Mouse (Mus musculus) stomach, embryonic 16.5 days (tissue): ENCODE measurements around the gene Myo6. TPM values are rescaled to one million over a fixed set of nuclear protein-coding genes. Genes with fewer than 3 reads are reported as not detected.

Experiments used
- ATAC-seq: fragments of 200-750 bp; cut with Nextera tagmentation; 2 replicates; pipeline ENCODE4 v1.8.0; 2017; ENCODE audit warnings: moderate number of reproducible peaks, moderate TSS enrichment; ENCODE audit not compliant: insufficient read depth, low FRiP score
- H3K27ac ChIP-seq: fragments of 300-500 bp; sonication (generic); 2 replicates; pipeline ENCODE4 v1.5.1; 2014; ENCODE audit warnings: low read length
- H3K27me3 ChIP-seq: fragments of 300-500 bp; sonication (generic); 2 replicates; pipeline ENCODE4 v1.6.1; 2014; ENCODE audit warnings: low read length, control low read depth, mixed read lengths; ENCODE audit not compliant: control insufficient read depth, insufficient read depth
- H3K36me3 ChIP-seq: fragments of 300-500 bp; sonication (generic); 2 replicates; pipeline ENCODE4 v1.6.1; 2014; ENCODE audit warnings: low read length; ENCODE audit not compliant: control insufficient read depth, insufficient read depth
- H3K4me1 ChIP-seq: fragments of 300-500 bp; sonication (generic); 2 replicates; pipeline ENCODE4 v1.6.1; 2014; ENCODE audit warnings: low read length, control low read depth, mixed read lengths; ENCODE audit not compliant: control insufficient read depth, insufficient read depth
- H3K4me2 ChIP-seq: fragments of 300-500 bp; sonication (generic); 2 replicates; pipeline ENCODE4 v1.6.1; 2014; ENCODE audit warnings: low read depth, low read length, mixed read lengths
- H3K4me3 ChIP-seq: fragments of 300-500 bp; sonication (generic); replicated peaks from 2 replicates; pipeline ENCODE4 v1.5.1; 2014; ENCODE audit warnings: mild to moderate bottlenecking, low read length
- H3K9ac ChIP-seq: fragments of 300-500 bp; sonication (generic); 2 replicates; pipeline ENCODE4 v1.6.1; 2014; ENCODE audit warnings: low read length
- H3K9me3 ChIP-seq: fragments of 300-500 bp; sonication (generic); replicated peaks from 2 replicates; pipeline ENCODE4 v1.6.1; 2016; ENCODE audit warnings: low read length, control low read depth; ENCODE audit not compliant: control insufficient read depth
- WGBS: fragments of 180-500 bp; shearing (Covaris S2); extraction: QIAGEN DNeasy Blood & Tissue Kit; methylation state at CpG from one replicate; pipeline ENCODE4 v1.1.7; 2014; 5-methylcytosine and 5-hydroxymethylcytosine counted together
- polyA plus RNA-seq: library from polyadenylated mRNA; unstranded; fragments of >200 nt; fragmentation: Nextera tagmentation; extraction: Ambion mirVana; gene quantifications from 2 replicates; pipeline ENCODE4 v1.2.1, GENCODE M21; 2015

Myo6 gene
- polyA plus RNA-seq, 1 experiment from 2014 or later, result 47.6 TPM

GRCm38 (mm10) chr9:80340927-80341326, 176.1 kb downstream of the Myo6 start:
- Histone ChIP-seq H3K27ac (no peak overlapping the region), H3K4me1 (no peaks in the 10 kb centered on the region), H3K4me3 (no peak overlapping the region), H3K27me3 (no peaks in the 10 kb centered on the region), H3K9me3 (no peaks in the 10 kb centered on the region), H3K9ac (no peak overlapping the region), H3K36me3 (no peaks in the 10 kb centered on the region), H3K4me2 (no peak overlapping the region)
- no peak for ATAC-seq
- WGBS, result 80% methylated on average over 1 of the region's 1 CpGs

GRCm38 (mm10) chr9:80341756-80342155, 176.9 kb downstream of the Myo6 start:
- Histone ChIP-seq H3K27ac (no peak overlapping the region), H3K27me3 (no peaks in the 10 kb centered on the region), H3K9me3 (no peaks in the 10 kb centered on the region), H3K4me2 (no peak overlapping the region), H3K4me1 (no peaks in the 10 kb centered on the region), H3K36me3 (no peaks in the 10 kb centered on the region), H3K4me3 (no peak overlapping the region), H3K9ac (no peak overlapping the region)
- 94% methylated on average over 16 of the region's 16 CpGs for WGBS
- no peak for ATAC-seq

- Histone ChIP-seq H3K9me3 (no peaks in the 10 kb centered on the region), H3K27ac (no peak overlapping the region), H3K4me1 (no peaks in the 10 kb centered on the region), H3K4me3 (no peak overlapping the region), H3K4me2 (no peak overlapping the region), H3K36me3 (no peaks in the 10 kb centered on the region), H3K27me3 (no peaks in the 10 kb centered on the region), H3K9ac (no peak overlapping the region)
- no peak for ATAC-seq
- 81% methylated on average over 6 of the region's 6 CpGs for WGBS
Measured at GRCm38 (mm10) chr9:80342520-80342919, 177.7 kb downstream of the Myo6 start.

GRCm38 (mm10) chr9:80344451-80345000, 179.7 kb downstream of the Myo6 start:
- H3K9ac ChIP-seq, result no peak overlapping the region
- H3K4me2 ChIP-seq, result no peak overlapping the region
- H3K4me3 ChIP-seq, result no peak overlapping the region
- H3K9me3 ChIP-seq, result no peaks in the 10 kb centered on the region
- WGBS, result 89% methylated on average over 6 of the region's 6 CpGs
- H3K4me1 ChIP-seq, result no peaks in the 10 kb centered on the region
- H3K36me3 ChIP-seq, result no peaks in the 10 kb centered on the region
- no peak overlapping the region for H3K27ac ChIP-seq
- H3K27me3 ChIP-seq, result no peaks in the 10 kb centered on the region
- ATAC-seq, result no peak

GRCm38 (mm10) chr9:80351295-80351677, 186.5 kb downstream of the Myo6 start:
- H3K9ac ChIP-seq, result no peak overlapping the region
- H3K4me2 ChIP-seq, result peak overlapping the region; percentile 26; the same call in 1 of the 2 replicates
- H3K36me3 ChIP-seq, result no peaks in the 10 kb centered on the region
- H3K27ac ChIP-seq, result no peak overlapping the region
- 64% methylated on average over 7 of the region's 7 CpGs for WGBS
- ATAC-seq, result no peak
- H3K4me3 ChIP-seq, result 0 out of 2 replicates have a peak overlapping the region, but pooled peaks have one; percentile 3
- no peaks in the 10 kb centered on the region for H3K9me3 ChIP-seq
- no peaks in the 10 kb centered on the region for H3K4me1 ChIP-seq
- no peaks in the 10 kb centered on the region for H3K27me3 ChIP-seq

- Histone ChIP-seq H3K27me3 (no peaks in the 10 kb centered on the region), H3K9me3 (no peaks in the 10 kb centered on the region), H3K4me2 (peak overlapping the region; percentile 26; the same call in 1 of the 2 replicates), H3K4me1 (no peaks in the 10 kb centered on the region), H3K9ac (no peak overlapping the region), H3K27ac (no peak overlapping the region), H3K4me3 (0 out of 2 replicates have a peak overlapping the region, but pooled peaks have one; percentile 3), H3K36me3 (no peaks in the 10 kb centered on the region)
- 42% methylated on average over 20 of the region's 20 CpGs for WGBS
- no peak for ATAC-seq
Measured at GRCm38 (mm10) chr9:80351678-80352331, 187.0 kb downstream of the Myo6 start.

GRCm38 (mm10) chr9:80360063-80360462, 195.2 kb downstream of the Myo6 start:
- no peak for ATAC-seq
- Histone ChIP-seq H3K27ac (no peak overlapping the region), H3K9ac (no peak overlapping the region), H3K36me3 (no peaks in the 10 kb centered on the region), H3K9me3 (no peaks in the 10 kb centered on the region), H3K27me3 (no peaks in the 10 kb centered on the region), H3K4me1 (no peaks in the 10 kb centered on the region), H3K4me3 (no peak overlapping the region), H3K4me2 (no peak overlapping the region)

Other genes starting within 250 kb of the Myo6 start
- 11.1 and 11.6 TPM in 2 replicates for gene Filip1, start 152.2 kb upstream of the Myo6 start, polyA plus RNA-seq
- gene Senp6, start 98.1 kb upstream of the Myo6 start, polyA plus RNA-seq, result 32.7 and 39.2 TPM in 2 replicates